Mouse (Mus musculus) kidney, embryonic 16.5 days (tissue): Measurements from ENCODE around the gene Galk1. TPM values are rescaled to one million over a fixed set of nuclear protein-coding genes. Genes with fewer than 3 reads are reported as not detected.

ENCODE experiments used
- ATAC-seq: fragments of 200-750 bp; cut with Nextera tagmentation; 2 replicates; pipeline ENCODE4 v1.8.0; 2017; ENCODE audit warnings: moderate TSS enrichment; ENCODE audit not compliant: low FRiP score, low TSS enrichment
- H3K27ac ChIP-seq: fragments of 300-500 bp; sonication (generic); 2 replicates; pipeline ENCODE4 v1.5.1; 2014; ENCODE audit warnings: low read length
- H3K27me3 ChIP-seq: fragments of 300-500 bp; sonication (generic); 2 replicates; pipeline ENCODE4 v1.6.1; 2014; ENCODE audit warnings: low read length, control low read depth, mixed read lengths; ENCODE audit not compliant: insufficient read depth
- H3K36me3 ChIP-seq: fragments of 300-500 bp; sonication (generic); 2 replicates; pipeline ENCODE4 v1.6.1; 2014; ENCODE audit warnings: low read length, control low read depth, mixed read lengths; ENCODE audit not compliant: insufficient read depth
- H3K4me1 ChIP-seq: fragments of 300-500 bp; sonication (generic); 2 replicates; pipeline ENCODE4 v1.6.1; 2014; ENCODE audit warnings: low read length, control low read depth, mixed read lengths; ENCODE audit not compliant: insufficient read depth
- H3K4me2 ChIP-seq: fragments of 300-500 bp; sonication (generic); replicated peaks from 2 replicates; pipeline ENCODE4 v1.6.1; 2014; ENCODE audit warnings: low read depth, low read length
- H3K4me3 ChIP-seq: fragments of 300-500 bp; sonication (generic); 2 replicates; pipeline ENCODE4 v1.5.1; 2014; ENCODE audit warnings: mild to moderate bottlenecking, low read length
- H3K9ac ChIP-seq: fragments of 300-500 bp; sonication (generic); replicated peaks from 2 replicates; pipeline ENCODE4 v1.6.1; 2014; ENCODE audit warnings: low read length
- H3K9me3 ChIP-seq: fragments of 300-500 bp; sonication (generic); 2 replicates; pipeline ENCODE4 v1.6.1; 2016; ENCODE audit warnings: low read length, control low read depth
- WGBS: fragments of 180-500 bp; shearing (Covaris S2); extraction: QIAGEN DNeasy Blood & Tissue Kit; methylation state at CpG from one replicate; pipeline ENCODE4 v1.1.7; 2014; 5-methylcytosine and 5-hydroxymethylcytosine counted together
- polyA plus RNA-seq: library from polyadenylated mRNA; unstranded; fragments of >200 nt; fragmentation: Nextera tagmentation; extraction: Ambion mirVana; gene quantifications from 2 replicates; pipeline ENCODE4 v1.2.1, GENCODE M21; 2015

Gene Galk1
- polyA plus RNA-seq: 222 and 240 TPM in 2 replicates

DNA sequence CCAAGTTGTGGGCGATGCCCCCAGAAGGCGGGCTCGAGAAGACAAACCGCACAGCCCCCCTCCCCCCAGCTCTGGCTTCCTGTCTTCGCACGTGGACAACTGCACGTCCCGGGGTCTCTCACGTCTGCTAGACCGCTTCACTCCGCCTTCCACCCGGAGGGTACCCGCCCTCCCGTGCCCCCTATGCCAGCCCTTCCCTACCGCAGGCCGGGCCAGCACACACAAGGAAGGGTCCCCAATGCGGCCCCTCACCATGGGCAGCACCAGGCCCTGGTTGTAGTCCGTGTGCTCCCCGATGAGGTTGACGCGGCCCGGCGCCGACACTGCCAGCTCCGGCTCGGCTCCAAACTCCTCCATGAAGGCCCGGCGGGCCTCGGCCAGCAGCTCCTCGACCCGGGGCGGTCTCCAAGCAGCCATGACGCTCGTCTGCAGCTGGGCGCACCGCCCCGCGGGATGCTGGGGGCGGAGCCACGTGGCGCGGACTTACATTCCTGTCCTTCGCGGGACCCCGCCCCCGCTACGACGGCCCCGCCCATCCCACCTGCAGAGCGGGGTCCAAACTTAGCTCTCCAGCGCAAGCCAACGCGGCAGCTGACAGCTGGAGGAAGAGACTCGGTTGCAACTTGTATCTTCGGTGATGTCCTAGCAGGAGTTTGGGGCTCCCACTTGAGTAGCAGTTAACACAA, at the start of gene Galk1:
TSS of gene Galk1 (minus strand) at position 458 of the 686 bp plus-strand sequence.
- Histone ChIP-seq H3K9ac (peak within 1 kb of the TSS; percentile 89), H3K36me3 (peaks cover 26% of the 10 kb centered on the region), H3K27me3 (no peaks in the 10 kb centered on the region), H3K4me3 (peak within 1 kb of the TSS; percentile 75), H3K4me2 (peak within 1 kb of the TSS; percentile 65), H3K27ac (peak within 1 kb of the TSS; percentile 94), H3K4me1 (peaks cover 15% of the 10 kb centered on the region), H3K9me3 (no peaks in the 10 kb centered on the region)
- ATAC-seq: peak; percentile 94
- under 1% methylated on average over 55 of the region's 55 CpGs for WGBS

DNA sequence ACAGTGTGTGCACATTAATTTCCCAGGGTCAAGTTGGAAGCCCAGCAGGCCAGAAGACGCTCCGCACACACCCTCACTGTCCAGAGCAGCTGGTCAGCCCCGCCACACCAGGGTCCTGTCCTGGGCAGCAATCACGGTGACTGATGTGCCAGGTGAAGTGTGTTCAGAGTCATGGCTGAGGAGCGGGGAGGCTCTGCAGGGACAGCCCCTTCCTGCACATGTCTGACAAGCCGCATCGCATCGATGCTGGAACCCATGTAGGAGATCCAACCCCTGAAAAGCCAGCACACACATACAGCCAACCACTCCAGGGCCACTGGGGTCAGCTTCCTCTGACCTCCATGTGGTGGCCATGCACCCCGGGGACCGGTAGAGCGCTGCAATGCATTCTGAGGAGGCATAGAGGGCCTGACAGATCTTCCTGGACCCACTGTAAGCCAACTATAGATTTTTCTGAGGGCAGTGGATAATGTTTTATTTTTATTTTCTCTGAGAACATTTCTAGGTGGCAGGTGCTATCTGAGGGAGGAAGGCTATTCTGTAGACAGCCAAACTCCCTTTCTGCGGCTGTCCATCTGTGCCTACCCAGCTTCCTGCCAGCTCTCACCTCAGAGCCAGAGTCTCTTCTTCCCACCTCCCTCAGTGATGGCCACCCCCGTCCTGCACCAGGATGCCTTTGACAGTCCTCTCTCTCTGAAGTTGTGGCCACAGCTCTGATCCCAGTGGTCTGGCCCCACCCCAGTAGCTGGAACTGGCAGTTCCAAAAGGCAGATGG, 49.3 kb upstream of the Galk1 start:
- Histone ChIP-seq H3K9ac (no peak overlapping the region), H3K9me3 (no peaks in the 10 kb centered on the region), H3K4me2 (no peak overlapping the region), H3K36me3 (peaks cover 49% of the 10 kb centered on the region), H3K4me1 (no peaks in the 10 kb centered on the region), H3K4me3 (no peak overlapping the region), H3K27ac (no peak overlapping the region), H3K27me3 (no peaks in the 10 kb centered on the region)
- 85% methylated on average over 13 of the region's 13 CpGs for WGBS
- ATAC-seq: no peak

DNA sequence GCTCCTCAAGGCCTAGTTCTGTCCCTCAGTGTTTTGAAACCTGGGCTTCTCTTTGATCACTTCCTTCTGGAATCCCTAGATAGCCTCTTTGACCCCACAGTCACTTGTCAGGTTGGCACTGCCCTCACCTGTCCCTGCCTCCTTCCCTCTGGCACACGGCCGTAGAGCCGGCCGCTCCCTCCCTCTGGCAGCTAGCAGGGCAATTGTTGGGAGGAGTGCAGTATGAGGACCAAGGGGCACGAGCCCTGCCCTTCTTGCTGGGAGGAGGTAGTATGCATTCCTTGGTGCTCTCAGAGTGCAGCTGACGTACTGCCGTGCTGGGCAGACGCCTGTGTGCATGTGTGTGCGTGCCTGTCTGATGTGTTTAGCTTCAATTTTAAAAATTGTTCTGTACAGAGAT, 48.1 kb upstream of the Galk1 start:
- ATAC-seq: no peak
- Histone ChIP-seq H3K9me3 (no peaks in the 10 kb centered on the region), H3K36me3 (peaks cover 61% of the 10 kb centered on the region), H3K4me3 (no peak overlapping the region), H3K4me2 (no peak overlapping the region), H3K27me3 (no peaks in the 10 kb centered on the region), H3K27ac (no peak overlapping the region), H3K4me1 (no peaks in the 10 kb centered on the region), H3K9ac (no peak overlapping the region)
- WGBS: 80% methylated on average over 9 of the region's 9 CpGs

DNA sequence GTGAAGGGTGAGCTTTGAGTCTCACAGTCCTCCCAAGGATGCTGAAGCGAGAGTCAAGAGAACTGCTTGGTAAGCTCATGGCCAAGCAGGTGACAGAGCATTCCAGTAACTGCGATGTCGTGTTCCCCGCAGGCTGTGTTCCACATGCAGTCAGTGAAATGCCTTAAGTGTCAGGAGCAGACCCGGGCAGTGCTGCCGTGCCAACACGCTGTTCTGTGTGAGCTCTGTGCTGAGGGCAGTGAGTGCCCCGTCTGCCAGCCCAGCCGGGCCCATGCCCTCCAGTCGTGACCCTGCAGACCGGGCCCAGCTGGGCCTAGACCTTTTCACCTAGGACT, 47.1 kb upstream of the Galk1 start:
- Histone ChIP-seq H3K27ac (no peak overlapping the region), H3K9me3 (no peaks in the 10 kb centered on the region), H3K4me2 (no peak overlapping the region), H3K4me1 (no peaks in the 10 kb centered on the region), H3K27me3 (no peaks in the 10 kb centered on the region), H3K9ac (no peak overlapping the region), H3K36me3 (peaks cover 71% of the 10 kb centered on the region), H3K4me3 (no peak overlapping the region)
- no peak for ATAC-seq
- 92% methylated on average over 11 of the region's 11 CpGs for WGBS

DNA sequence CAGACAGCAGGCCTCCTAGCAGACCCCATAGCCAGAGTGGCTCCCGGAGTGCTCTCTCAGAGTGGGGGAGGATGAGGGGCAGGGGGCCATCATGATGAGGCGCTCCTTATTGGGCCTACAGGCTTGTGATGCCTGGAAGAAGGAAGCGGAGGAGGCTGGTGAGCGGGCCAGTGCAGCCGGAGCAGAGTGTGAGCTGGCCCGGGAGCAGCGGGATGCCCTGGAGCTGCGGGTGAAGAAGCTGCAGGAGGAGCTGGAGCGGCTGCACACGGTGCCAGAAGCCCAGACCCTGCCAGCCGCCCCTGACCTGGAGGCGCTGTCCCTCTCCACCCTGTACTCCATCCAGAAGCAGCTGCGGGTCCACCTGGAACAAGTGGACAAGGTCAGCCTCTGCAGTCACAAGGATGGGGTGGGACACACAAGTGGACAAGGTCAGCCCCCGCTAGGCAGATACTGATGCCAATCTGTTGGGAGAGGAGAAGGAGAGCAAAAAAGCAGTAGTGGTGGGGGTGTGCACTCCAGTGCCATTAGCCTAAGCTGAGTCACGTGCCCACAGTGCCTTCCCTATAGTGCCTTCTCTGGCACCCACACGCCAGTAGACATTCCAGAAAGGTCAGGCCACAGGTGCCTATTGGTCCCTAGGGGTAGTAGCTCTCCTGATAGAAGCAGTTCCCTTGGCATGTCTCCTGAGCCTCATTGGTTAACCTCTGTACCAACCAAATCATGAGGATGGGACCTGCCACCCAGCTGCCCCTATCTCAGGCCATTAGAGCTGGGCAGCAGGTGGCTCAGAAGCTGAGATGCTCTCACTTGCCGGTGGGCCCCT, 46.6 kb upstream of the Galk1 start:
- no peak overlapping the region for H3K4me3 ChIP-seq
- H3K36me3 ChIP-seq: peaks cover 76% of the 10 kb centered on the region
- no peaks in the 10 kb centered on the region for H3K4me1 ChIP-seq
- H3K27ac ChIP-seq: no peak overlapping the region
- 87% methylated on average over 16 of the region's 17 CpGs for WGBS
- no peak overlapping the region for H3K9ac ChIP-seq
- no peak overlapping the region for H3K4me2 ChIP-seq
- H3K9me3 ChIP-seq: no peaks in the 10 kb centered on the region
- H3K27me3 ChIP-seq: no peaks in the 10 kb centered on the region
- 0 out of 2 replicates have a peak, but pooled peaks have one; percentile 17 for ATAC-seq

DNA sequence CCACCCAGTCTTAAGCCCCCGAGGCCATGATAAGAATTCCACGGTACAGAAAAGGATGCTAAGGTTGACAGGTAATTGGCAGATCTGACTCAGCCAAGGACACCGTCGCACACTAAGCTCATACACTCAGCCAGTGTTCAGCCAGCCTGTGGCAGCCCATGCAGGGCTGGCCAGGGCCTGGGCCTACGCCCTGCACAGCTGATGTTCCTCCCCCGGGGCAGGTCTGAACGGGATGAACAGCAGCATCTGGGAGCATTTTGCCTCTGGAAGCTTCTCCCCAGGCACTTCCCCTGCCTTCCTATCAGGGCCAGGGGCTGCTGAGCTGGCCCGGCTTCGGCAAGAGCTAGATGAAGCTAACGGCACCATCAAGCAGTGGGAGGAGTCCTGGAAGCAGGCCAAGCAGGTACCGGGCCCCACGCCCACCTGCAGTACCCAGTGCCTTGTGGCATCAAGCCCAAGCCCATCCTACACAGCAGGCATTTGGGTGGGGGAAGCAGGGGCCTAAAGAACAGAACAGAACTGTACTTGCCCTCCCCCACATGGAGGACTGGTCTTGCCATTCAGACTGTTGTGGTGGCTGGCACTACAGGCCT, 45.6 kb upstream of the Galk1 start:
- ATAC-seq: no peak
- Histone ChIP-seq H3K4me1 (no peaks in the 10 kb centered on the region), H3K9me3 (no peaks in the 10 kb centered on the region), H3K4me3 (no peak overlapping the region), H3K4me2 (no peak overlapping the region), H3K27me3 (no peaks in the 10 kb centered on the region), H3K9ac (no peak overlapping the region), H3K27ac (no peak overlapping the region), H3K36me3 (peaks cover 85% of the 10 kb centered on the region)
- 73% methylated on average over 12 of the region's 12 CpGs for WGBS

DNA sequence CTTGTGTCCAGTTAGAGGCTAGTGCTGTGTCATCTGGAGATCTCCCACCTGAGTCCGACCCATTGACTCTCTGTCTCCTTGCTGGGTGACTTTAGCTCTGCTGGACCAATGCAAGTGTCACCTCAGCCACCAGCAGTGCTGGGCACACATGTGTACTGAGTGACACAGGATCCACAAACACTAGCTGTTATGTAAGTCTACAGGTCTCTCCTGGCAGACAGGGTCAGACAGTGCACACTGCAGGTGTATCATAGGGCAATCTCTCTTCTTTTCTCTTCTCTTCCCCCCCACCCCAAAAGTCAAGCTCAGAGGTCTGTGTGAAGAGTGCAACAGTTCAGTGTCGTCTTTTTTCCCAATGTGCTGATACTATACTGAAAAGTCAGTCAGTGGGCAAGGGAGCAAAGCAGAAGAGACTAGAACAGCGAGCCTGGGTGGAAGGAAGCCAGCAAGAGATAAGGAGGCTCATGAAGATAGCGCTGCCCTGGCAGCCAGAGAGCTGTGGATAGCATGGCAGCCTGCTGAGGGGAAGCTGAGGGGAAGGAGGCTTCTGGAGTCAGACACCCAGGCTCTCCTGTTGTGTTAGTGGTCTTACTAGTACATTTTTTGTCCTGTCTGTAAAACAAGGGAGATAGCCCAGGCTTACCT, 44.8 kb upstream of the Galk1 start:
- no peaks in the 10 kb centered on the region for H3K9me3 ChIP-seq
- H3K27me3 ChIP-seq: no peaks in the 10 kb centered on the region
- ATAC-seq: no peak
- no peak overlapping the region for H3K4me2 ChIP-seq
- no peaks in the 10 kb centered on the region for H3K4me1 ChIP-seq
- H3K27ac ChIP-seq: no peak overlapping the region
- no peak overlapping the region for H3K4me3 ChIP-seq
- no peak overlapping the region for H3K9ac ChIP-seq
- WGBS: 88% methylated on average over 4 of the region's 4 CpGs
- peaks cover 93% of the 10 kb centered on the region for H3K36me3 ChIP-seq

DNA sequence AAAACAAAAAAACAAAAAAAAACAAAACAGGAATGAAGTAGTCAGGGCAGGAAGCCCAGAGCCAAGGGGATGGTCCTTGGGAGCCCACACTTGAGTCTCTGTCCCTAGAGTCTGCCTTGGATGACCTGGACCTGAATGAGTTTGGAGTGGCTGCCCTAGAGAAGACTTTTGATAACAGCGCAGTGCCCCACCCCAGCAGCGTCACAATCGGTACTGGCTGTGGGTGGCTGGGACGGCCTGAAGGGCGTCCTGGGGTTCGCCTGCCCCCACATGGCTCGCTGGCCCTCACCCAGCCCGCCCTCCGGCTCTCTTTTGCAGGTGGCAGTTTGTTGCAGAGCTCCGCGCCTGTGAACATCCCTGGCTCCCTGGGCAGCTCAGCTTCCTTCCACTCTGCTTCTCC, 43.4 kb upstream of the Galk1 start:
- no peak for ATAC-seq
- no peak overlapping the region for H3K4me2 ChIP-seq

DNA sequence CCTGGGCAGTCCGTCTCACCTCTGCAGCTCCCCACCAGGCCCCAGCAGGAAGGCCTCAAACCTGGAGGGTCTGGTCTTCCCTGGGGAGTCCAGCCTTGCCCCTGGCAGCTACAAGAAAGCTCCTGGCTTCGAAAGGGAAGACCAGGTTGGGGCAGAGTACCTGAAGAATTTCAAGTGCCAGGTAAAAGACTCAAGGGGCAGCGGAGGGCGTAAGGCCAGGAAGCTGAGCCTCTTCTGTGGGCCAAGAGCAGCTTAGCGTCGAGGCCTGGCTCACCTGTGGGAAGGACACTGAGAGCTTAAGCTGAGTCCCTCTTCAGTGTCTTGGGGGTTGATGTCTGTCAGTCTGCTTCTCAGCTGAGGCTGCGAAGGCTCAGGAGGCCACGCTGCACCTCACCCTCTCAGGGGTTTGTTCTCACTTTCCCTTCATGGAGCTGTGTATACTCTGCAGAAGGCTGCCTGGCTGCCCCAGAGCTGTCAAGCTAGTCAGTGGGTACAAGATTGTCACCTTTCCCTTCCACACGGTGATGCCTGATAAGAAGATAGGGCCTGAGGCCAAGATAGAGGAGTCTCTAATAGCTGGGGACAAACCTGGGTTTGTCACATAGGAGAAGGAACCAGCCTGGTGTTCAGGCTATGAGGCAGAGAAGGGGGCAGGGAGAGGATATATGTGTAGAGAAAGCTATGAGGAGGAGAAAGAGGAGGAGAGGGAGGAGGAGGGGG, 41.2 kb upstream of the Galk1 start:
- H3K4me1 ChIP-seq: no peaks in the 10 kb centered on the region
- H3K9me3 ChIP-seq: no peaks in the 10 kb centered on the region; the same call in 1 of the 2 replicates
- no peak overlapping the region for H3K27ac ChIP-seq
- H3K9ac ChIP-seq: no peak overlapping the region
- no peaks in the 10 kb centered on the region for H3K27me3 ChIP-seq
- 98% methylated on average over 9 of the region's 9 CpGs for WGBS
- H3K4me2 ChIP-seq: no peak overlapping the region
- H3K4me3 ChIP-seq: no peak overlapping the region
- no peak for ATAC-seq
- H3K36me3 ChIP-seq: peaks cover 92% of the 10 kb centered on the region

More for the DNA sequence above, 43.4 kb upstream of the Galk1 start:
- no peaks in the 10 kb centered on the region for H3K27me3 ChIP-seq
- no peaks in the 10 kb centered on the region for H3K4me1 ChIP-seq
- no peaks in the 10 kb centered on the region for H3K9me3 ChIP-seq
- H3K27ac ChIP-seq: no peak overlapping the region
- H3K4me3 ChIP-seq: no peak overlapping the region
- 94% methylated on average over 11 of the region's 11 CpGs for WGBS
- H3K9ac ChIP-seq: no peak overlapping the region
- peaks cover 92% of the 10 kb centered on the region for H3K36me3 ChIP-seq
